Mouse (Mus musculus) ES-CJ7 (cell line): ENCODE data around the gene Tns3.

Experiments
- DNase-seq: peaks from one replicate; pipeline ENCODE4 v3.0.0; 2011; ENCODE audit warnings: low read depth, low spot score

The Tns3 gene

DNA sequence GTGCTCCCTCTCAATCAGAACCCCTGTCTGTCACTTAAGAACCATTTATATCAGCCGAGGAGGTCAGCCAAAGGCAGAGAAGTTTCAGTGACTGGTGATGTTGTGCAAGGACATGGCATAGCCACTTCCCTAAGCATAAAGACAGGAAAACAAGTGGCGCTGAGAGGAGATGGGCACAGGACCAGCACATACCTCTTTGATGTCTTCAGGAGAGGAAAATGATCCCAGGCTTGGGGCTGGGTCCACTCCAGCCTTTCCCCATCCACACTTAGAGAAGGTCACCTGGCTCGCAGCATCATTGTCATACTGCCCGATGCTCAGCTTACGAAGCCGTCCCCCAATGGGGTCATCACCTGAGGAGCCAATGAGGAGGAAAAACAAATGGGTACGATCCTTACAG lies 185.0 kb downstream of the Tns3 start:
- DNase-seq: no peak

DNA sequence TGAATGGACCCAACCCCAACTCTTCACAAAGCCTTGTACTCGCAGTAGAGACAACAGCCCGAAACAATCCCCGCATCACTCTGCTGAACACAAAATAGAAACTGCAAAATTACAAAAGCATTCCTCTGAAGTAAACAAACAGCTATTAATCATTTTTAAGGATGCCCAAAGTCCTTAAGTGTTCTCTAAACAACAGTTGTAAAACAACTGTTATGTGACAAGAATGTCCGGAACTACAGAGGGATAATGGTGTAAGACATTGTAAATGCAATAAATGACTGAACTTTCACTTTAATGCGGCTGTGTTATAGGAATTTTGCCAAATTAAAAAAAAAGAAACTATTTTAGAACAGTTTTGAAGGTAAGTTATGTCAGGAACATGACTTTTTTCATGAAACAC lies 190.7 kb downstream of the Tns3 start:
- no peak for DNase-seq

DNA sequence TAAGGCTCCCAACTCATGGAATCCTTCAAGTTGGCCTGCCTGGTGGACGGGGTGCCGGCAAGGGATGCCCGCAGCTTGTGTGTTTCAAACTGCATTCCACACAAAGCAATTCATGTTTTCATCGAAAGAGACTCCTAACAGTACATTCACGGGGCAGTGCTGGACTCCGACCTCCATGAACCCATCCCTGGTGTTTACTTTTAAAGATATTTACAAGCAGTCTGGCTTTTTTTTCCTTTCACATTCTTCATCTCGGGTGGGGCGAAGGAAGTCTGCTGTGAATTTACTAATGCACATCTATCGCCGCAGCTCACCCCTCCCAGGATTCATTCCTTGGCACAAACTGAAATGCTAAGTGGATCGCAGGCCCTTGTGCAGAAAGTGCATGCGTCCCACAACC lies 191.9 kb downstream of the Tns3 start:
- no peak for DNase-seq

DNA sequence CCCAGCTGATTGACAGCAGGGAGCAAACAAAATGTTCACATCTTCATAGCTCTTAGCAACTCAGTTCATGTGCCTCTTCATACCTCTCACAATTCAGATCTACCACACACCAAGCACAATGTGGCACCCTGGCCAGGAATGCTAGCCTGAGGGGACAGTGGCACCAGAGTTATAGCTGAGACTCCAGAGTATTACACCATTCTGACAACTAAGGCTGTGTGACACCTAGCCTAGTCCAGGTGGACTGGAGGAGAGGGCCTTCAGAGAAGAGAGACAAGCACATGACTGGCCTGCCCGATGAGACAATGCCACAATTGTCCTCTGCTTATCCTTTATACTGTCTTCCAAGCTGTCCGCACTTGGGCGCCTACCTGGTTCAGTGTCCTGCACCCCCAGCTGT lies 192.8 kb downstream of the Tns3 start:
- DNase-seq: no peak

DNA sequence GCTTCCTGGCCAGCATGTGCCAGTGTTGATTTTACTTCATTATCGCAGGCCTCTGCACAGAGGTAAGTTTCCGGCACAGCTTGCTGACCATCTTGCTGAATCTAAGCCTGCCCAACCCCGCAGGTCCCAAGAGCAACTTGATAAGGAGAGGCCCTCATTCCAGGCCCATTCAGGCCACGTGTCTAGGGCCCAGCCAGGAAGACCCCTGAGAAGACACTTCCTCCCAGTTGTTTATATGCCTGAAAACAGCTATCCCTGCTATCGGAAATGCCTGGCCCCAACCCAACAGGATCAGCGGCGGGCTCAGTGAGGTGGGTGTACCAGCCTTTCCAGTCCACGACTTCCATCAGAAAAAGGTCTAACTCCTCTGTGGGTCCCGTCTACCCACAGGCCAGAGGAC lies 194.8 kb downstream of the Tns3 start:
- DNase-seq: no peak

DNA sequence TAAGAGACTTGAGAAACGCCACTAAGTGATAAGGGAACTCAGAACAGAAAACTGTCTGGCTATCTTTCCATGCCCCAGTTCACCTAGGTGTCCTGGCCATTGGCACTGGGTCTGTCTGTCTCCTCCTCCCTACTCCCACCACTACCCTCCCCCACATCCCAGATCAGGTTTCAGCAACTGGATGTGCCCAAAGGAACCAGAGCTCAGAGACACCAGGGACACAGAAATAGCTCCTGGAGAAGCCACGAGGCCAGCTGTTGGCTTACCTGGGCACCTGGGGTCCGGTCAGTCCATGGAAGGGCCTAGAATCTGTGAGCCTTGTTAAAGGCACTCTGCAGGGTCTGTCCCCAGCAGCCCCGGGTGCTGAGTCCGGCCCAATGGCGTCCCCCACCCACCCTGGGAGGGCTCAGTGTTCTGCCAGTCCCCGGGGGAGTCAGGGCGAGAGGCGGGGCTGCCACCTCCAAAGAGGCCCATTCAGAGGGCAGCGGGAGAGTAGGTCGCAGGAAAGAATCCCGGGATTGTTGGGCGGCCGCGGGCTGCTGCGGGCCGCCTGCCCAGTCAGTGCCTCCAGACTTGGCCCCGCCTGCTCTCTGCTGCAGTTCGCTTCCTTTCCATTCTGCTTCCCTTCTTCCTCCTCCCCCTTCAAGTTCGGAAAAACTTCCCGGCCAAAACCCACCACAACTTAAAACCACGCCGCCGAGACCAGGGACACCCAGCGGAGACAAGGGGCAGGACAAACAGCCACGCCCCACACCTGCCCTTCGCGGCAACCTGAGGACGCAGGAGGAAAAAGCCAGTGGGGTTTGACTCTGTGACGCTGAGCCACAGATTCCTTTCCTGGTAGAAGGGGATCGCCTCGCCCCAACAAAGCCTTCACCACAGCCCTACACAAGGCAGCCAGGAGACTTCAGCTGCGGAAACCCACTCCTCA lies 195.9 kb downstream of the Tns3 start:
- DNase-seq: peak; percentile 65

DNA sequence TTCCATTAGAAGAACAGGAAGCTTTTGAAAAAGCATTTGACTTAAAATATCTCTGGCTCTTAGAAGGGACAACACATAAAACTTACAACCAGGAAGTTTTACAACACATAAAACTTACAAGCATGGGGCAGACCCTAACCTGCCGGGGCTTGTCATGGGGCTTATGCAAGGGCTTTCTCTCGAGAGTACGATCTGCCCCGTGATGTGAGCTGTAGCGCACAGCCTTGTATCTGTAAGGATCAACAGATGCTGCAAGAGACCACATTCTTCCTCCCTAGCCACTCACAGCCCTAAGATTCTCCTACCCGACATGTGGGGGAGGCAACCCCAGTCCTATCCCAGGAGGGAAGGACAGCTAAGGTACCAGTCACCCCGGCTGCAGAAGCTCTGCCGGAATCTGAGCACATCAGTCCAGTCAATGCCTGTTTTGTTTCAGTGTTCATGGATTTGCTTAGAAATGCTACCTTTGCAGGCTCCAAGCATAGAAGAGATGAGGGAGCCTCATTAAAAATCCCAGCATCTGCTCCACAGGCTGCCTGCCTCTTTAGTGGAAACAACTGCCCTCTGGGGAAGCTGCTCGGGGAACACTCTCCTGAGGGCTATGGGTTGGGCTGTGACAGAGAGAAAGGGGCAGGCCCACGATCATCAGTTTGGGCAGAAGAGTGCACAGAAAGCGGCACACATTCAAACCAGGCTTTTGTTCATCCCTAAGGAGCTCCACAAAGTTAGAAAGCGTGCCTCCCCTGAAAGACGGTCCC lies 196.8 kb downstream of the Tns3 start:
- no peak for DNase-seq

DNA sequence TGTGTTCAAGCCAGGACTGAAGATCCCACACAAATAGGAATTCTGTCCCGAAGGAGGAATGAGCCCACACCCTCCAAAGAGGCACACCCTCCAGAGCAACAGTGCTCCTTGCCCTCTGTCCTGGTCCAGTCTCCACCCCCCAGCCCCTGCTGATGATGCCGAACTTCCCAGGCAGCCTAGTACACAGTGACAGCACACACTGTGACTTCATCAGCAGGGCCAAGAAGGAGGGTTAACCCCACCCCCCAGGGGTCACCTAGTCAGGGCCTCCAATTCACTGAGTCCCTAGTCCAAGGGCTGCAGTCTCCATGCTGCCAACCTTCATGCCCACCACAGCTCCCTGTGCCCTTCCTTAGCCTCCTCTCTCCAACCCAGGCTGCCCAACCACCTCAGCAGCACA lies 200.5 kb downstream of the Tns3 start:
- no peak for DNase-seq

DNA sequence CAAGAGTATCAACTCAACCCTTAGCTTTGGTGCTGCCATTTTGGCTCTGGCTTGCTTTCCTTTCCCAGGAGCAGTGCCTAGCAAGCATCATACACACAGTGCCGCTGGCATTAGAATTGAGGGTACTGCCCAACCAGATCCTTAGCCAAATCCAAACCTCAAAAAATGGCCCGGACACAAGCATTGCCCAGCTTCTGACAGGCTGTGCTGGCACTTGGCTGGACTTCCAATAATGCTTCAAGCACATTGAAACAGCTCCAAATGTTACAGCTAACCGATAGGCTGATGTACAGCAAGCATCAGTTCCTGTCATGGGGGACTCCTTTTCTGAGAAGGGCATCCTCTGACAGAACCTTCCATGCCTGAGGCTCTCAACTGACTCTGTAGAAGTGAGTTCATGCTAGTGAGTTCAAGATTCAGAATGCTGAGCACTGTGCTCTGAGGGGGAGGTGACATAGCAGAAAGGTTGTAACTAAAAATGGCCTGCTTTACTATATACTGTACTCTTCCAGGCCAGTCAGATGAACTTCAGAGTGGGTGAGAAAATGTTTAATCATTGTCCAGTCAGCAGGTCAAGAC lies 201.4 kb downstream of the Tns3 start:
- DNase-seq: no peak

DNA sequence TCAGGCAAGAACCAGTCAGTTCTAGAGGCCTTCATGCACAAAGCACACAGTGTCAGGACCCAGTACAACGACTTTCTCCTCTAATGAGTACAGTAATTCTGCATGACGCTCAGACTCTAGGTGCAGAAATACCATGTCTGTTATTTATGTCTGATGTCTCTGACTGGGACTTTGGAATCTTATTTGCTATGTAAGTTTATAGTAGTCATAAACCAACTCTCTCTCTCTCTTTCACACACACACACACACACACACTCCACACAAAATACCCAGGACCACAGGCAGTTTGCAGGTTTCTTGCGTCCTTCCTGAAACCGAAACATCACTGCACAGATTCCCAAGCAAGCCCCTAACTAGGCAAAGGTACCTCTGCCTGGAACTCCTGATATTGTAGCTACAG lies 203.5 kb downstream of the Tns3 start:
- no peak for DNase-seq

DNA sequence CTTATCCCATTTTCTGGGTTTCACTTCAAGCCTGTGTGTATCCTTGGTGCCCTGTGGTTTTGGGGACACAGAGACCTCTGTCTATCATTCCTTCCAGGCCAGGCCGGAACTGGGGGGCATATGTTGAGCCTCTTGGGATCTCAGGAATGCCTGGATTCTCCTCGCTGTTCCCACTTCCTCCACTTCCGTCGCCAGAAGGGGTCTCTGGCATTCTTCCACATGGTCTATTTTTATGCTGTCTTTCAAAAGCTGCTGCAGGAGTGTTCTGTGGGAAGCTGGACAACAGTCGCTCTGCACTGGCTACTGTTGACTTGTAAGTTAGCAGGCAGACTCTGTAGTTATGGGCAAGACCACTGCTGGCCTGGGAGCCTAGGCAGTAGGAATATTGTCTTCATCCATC lies 206.4 kb downstream of the Tns3 start:
- DNase-seq: no peak

DNA sequence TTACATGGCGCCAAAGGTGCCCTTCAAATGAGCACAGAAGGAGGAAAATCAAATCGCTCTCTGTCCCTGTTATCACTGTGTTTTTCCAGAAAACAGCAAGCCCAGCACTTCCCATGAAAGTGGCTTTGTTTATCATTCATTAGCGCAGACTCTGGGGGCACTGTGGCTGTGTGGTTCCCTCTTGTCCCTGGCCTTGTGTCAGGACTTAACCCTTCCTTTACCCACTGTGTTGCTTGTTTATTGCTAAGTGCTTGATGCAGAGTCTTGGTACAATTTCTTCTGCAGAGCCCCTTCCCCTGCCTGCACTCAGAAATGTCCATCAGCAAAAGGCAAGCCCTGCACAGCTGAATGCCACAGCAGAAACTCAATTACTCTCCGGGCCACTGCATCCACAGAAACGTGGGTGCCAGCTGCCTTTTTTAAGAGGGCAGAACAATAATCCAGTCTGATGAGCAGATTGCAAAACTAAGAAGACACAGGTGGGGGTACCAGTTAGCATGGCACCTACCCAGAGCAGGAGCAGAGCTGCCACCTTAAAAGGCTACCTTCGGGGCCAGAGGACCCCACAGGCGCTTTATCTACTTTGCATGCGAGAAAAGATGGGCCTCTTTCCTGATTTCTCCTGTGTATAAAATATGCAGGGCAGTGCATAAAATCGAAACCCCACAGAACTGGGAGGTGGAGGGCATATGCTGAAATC lies 207.6 kb downstream of the Tns3 start:
- no peak for DNase-seq

DNA sequence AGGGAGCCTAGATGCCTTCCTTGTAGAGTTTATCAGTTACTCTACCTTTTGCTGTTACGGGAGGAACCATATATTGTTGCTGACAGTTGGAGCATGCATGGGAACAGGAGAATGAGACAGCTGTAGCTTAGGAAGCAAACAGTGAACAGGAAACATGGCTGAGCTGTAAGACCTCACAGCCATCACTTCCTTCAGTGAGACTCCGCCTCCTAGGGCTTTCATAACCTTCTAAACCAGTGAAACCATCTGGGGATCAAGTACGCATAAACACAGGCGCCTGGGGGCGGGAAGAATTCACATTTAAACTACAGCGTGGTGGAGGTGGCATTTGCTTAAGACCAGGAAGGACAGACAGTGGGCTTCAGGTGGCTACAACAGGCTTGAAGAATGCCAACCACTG lies 208.7 kb downstream of the Tns3 start:
- DNase-seq: no peak

DNA sequence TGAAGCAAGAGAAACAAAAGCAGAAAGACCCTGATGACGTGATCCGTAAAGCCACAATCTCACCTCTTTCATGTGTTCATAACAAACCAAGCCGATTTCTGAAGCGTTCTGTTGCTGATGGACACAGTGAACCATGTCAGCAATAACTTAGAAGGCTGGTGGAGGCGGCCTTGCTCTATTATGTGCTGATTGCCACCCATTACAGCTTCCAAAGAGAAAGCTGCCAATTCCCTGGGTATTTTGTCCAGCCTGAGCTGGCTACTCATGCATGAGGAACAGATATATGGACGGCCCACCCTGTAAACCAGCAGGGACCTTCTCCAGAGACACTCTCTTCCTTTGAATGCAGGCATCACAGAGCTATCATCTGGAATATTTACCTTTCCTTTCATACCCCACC lies 211.1 kb downstream of the Tns3 start:
- DNase-seq: no peak

DNA sequence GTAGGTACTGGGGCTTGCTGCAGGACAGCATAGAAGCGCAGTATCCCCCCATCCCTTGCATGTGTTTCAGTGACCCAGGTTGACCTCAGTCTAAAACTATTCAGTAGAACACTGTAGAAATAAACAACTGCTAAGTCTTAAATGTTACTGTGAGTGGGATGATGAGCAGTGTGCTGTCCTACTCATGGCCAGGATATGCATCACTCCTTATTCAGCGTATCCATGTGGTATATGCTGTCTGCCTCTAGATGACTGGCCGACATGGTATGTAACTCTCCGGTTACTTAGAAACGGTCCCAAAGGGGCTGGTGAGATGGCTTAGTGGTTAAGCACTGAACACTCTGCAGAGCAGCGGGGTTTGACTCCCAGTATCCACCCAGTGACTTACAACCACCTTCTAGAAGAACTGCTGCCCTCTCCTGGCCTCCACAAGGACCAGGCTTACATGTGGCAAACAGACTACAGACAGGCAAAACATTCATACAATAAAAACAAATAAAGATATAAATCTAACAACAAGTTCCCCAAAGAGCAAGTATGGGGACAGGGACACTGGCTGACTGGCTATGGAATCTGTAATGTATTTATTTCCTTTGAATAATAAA lies 212.6 kb downstream of the Tns3 start:
- DNase-seq: no peak

DNA sequence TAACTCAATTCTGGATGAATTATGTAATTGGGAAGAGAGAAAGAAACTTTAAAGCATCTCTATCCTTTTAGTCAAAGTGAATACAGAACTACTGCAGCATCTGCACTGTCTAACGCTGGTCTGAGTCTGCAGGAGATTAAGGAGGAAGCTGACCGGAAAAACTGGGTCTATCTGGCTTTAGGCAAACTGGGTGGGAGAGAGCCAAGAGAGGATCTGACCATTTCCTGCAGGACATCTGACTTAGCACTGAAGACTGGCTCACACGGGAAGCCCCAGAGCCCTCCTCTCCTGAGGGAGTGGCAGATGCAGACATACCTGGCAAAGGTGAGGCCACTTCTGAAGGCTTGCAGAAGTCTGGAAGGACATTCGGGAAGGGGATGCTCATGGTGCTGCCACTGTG lies 213.8 kb downstream of the Tns3 start:
- DNase-seq: no peak

DNA sequence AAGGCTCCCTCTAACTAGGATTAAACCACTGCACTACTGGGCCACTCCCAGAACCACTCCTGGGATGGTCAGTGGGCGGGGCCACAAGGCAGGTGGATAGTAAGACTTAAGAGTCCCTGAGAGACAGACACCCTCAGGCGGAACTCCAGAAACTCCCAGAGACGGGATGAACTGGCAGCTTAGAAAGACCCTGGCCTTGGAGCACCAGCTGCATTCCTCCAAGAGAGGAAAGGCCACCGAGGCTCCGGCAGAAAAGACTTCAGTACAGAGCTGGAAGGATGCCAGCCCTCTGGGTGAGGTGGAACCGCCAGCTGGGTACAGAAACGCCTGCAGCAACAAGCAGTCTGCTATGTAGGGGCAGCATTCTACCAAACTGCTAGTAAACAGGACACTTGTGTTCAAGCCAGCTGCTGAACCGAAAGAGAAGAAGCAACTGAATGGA lies 218.4 kb downstream of the Tns3 start:
- peak; percentile 47 for DNase-seq

DNA sequence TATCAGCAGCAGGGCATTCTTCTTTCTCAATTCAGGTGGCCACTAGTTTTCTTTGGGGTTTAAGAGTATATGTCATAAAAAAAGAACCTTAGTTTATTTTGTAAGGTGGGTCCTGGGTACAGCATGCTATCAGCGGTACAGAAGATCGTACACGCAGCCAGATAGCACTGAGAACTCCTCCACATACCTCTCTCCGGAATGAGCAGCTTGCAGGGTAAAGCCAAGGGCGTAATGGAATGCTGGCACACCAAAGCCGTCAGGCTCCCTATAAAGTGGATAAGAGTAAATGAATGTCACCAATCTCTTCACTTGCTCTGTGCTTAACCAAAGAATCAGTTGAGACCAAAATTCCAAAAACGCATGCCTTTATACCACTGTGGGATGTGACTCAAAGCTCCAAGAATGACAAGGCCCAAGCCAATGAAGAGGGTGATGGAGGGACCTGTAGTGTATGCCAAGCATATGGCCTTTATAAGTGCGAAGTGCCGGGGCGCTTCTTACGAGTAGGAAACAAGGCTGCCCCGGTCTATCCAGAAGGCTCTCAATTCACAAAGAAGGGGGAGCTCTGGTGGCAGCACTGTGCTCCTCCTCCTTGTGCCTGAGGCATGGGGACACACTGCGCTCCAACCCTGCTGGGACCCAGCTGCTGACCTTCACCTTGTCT lies 219.4 kb downstream of the Tns3 start:
- DNase-seq: no peak

DNA sequence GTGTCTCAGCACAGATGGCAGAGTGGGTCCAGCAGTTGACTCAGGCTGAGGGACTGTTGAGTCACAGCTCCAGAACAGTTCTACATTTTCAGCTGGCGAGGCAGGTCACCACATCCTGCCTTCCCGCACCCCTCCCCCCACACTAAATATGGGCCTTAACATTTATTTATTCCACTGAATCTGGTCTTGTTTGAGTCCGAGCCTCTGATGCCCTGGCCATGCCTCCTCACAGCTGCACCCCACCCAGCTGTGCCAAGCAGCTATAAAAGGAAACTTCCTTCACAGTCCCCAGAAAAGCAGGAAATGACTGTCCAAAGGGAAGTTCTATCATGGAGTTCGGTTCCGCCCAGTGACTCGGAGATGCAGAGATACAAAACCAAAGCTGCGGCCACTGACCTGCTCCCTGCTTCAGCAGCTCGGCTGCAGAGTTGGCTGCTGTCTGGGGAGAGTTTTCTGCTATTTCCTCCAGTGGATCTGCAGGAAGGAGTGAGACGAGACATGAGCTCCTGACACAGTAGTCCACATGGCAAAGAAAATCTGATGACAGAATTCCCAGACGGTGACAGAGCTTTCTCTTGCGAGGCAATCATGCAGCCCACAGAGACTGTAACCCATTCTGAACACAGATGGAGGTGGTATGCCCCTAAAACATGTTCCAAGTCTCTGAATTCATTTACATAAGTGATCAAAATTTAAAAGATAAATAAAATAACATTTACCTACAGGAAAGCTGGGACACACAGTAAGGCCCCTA lies 220.6 kb downstream of the Tns3 start:
- DNase-seq: no peak

DNA sequence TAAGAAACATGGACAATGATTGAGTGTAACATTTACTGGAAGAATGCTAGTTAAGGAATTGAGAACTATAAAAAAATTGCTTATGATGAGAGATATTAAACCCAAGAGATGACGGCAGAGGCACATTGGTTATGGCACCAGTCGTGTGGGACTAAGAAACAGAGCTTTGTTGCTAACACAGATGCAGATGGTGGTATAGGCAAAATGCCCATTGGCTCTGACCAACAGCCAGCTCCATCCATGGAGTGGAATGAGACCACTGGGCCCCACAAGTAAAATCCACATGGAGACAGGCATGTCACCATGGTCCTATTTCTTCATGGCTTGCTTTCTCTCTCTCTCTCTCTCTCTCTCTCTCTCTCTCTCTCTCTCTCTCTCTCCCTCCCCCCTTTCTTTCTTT lies 223.6 kb downstream of the Tns3 start:
- no peak for DNase-seq
